Mouse (Mus musculus): ENCODE measurements at regions not wholly inside any gene's neighbourhood (a gene's known extent, or its start where the extent isn't known, plus 50 kb on each side); places are given as distances from the start of the nearest gene placed in this dataset.
"Not testable (repeated sequence)": the region's sequence is repeated elsewhere in the genome, so short reads cannot be mapped to it uniquely, and the experiment has no call there.

DNA sequence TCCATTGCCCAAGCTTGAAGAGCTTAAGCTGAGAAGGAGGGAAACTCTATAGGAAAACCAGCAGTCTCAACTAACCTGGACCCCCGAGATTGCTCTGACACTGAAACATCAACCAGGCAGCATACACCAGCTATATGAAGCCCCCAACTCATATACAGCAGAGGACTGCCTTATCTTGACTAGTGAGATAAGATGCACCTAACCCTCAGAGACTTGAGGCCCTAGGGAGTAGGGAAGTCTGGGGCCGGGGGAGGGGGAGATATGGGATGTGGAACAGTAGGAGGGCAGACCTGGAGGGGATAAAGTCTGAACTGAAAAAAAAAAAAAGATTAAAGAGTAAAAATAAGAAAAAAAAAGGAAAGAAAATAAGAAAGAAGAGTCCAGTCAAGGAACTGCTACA is 540.5 kb upstream of the Pkdcc start:
- no peak for DNase-seq (ENCODE audit: low read depth, low spot score)

DNA sequence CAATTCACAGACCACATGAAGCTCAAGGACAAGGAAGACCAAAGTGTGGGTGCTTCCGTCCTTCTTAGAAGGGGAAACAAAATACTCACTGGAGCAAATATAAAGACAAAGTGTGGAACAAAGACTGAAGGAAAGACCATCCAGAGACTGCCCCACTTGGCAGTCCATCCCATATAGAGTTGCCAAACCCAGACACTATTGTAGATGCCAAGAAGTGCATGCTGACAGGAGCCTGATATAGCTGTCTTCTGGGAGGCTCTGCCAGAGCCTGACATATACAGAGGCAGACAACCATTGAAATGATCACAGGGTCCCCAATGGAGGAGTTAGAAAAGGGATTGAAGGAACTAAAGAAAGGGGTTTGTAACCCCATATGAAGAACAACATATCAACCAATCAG is 548.5 kb upstream of the Pkdcc start:
- DNase-seq (ENCODE audit: low read depth, low spot score) = not testable (repeated sequence)

DNA sequence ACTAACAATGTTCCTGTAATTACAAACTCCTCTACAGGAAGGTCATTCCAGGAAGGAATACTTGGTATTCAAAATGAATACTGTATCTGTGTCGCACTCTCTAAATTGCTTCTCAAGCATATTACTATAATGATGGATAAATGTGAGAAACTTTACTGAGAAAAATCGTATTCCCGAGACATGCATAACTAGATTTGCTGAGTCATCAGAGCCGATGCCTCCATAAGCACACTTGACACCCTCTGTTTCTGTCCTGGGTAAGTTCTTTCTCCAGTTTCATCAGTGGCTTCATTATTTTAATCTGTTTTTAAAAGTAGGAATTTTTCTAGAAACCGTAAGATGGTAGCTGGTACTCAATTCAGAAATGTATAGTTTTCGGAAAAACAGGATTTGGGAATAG is 550.7 kb upstream of the Pkdcc start:
- DNase-seq (ENCODE audit: low read depth, low spot score) = no peak

DNA sequence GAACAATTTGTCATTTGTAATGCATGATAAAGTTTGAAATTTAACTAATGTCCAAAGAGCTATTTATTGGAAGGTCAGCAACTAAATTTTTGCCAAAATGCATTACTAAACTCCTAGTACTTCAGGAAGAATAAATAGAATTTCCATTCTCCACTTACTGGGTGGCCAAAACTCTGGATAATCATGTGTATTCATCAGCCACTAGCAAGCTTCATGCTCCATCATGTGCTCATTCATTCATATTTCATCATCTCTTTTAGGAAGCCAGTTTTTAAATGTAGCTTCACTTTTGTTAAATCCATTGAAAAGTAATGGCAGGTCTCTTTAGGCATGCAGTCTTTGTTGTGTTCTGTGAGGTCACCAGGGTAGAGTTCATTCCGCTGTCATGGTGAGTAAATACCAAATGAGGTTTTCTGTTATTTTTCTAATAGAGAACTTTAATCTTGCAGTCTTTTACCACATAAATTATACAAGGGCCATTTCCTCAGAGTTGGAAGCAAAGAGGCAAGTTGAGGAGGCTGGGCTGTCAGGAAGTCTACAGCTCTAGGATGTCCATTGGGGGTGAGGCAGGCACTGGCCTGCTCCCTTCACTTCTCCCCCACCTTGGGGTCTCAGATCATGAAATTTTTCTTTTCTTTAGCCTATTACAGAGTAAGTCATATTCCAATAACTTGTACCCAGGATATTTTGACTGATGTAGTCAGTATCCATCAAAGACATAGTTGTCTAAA is 578.5 kb upstream of the Pkdcc start:
- DNase-seq (ENCODE audit: low read depth, low spot score) = no peak

DNA sequence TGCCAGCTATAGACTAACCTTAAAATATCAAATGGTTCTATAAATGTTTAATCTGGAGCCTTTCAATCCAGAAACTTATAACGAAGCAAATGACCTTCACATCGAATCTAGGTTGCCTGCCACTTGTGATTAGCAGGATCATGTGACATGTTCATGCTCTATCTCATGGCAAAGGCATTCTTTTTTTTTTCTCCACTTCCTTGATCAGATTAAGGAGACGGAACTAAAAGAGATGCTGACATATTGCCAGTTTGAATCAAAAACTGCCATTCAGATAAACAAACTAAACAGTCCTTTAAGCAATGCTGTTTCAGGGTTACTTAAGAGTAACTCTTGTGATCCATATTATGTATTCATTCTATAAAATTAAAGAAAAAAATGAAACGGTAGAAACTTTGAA is 579.2 kb upstream of the Pkdcc start:
- DNase-seq (ENCODE audit: low read depth, low spot score) = no peak

DNA sequence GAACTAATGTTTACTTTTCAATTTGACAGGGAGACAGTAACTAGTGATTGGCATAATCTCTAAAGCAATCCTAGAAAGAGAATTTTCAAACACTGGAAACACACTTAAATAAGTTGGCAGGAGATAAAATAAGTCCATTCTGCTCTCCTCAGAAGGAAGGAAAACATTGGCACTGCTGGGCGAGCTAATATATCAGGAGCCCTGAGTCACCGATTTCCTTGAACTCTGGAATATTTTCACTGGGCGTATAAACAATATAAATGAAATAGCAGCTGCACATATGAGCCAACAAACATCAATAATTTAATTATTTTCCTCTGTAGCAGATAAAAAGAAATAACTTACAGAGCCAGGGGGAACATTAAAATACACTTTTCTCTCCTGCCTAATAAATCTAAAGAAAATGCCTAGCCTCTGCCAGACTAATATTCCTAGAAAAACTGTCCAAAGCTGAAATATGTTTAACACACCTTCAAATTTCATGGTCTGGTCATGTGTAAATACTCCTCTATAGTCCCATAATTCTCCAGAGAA is 608.4 kb upstream of the Pkdcc start:
- no peak for DNase-seq (ENCODE audit: low read depth, low spot score)

DNA sequence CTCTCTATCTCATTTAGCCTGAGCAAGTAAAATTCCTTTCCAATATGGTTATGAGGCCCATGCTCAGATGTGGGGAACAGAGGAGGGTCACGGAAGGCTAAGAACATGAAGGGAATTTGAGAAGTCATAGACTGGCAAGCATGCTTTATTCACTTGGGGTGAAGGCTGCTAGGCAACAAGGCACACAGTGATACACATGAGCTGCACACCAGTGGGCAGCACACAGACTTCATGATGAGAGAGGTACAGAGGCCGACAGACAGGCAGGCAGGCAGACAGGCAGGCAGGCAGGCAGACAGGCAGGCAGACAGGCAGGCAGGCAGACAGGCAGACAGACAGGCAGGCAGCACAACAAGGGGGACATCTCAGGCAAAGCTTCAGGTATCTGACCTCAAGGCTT is 631.3 kb upstream of the Pkdcc start:
- no peak for DNase-seq (ENCODE audit: low read depth, low spot score)

DNA sequence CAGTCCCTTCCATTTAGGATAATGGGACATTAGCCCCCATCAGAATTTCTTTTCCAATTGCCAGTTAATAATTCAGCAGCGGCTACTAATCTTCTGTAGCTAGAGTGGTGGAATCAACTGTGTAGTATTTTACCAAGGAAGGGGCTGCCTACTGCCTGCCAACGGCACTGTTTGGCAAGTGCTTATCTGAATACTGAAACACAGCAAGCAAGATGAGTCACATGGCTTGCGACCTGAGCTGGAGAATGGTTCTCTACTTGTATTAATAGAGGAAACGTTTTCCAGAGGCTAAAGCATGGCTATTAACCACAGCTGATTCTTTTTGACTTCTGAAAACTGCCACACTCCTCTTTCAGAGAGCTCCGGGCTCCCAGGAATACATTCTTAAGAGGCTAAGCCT is 681.6 kb upstream of the Pkdcc start:
- DNase-seq (ENCODE audit: low read depth, low spot score) = no peak

DNA sequence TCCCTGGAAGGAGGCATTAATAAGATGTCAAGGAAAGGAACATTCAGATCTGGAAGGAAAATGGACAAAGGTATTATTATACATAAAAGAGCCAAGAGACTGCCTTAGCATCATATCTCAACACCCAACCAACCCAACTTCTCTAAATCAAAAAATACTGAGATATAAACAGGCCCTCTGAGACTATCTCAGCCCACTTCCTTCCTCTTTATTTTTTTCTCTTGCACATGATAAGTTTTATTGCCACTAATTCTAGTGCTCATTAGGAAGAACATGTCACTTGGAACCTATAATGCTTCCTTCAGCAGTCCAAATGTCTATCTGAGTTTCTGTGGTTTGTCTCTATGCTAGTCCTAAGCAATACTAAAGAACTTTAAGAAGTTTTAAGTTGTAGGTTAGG is 697.0 kb upstream of the Pkdcc start:
- no peak for DNase-seq (ENCODE audit: low read depth, low spot score)

DNA sequence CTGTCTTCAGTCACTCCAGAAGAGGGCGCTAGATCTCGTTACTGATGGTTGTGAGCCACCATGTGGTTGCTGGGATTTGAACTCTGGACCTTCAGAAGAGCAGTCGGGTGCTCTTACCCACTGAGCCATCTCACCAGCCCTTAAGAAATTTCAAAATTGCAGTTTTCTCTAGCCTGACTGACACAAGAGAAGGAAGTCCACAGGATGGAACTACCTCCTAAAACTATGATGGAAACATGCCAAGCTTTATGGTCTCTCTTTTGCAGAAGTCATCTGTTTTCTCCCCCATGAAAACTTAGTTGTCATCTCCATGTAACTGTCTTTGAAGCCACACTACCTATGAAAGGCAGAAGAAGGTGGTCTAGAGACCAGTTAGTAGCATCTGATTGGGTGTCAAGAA is 698.2 kb upstream of the Pkdcc start:
- no peak for DNase-seq (ENCODE audit: low read depth, low spot score)

DNA sequence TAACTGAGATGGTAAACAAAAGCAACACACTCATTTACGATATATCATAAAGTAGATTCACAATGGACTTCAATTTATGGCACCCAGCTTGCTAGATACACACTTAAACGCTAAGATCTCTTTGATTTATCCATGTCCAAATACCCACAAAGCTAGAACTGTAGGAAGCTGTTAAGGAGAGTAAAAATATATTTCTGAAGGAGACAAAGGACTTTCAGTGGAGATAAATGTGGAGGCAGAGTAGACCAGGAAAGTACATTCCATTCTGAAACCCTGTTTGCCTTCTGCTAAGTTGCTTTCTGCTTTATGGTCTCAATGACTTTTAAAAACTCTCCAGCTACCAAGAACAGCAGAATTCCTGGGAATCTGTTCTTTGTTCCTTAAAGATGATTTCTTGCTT is 701.3 kb upstream of the Pkdcc start:
- no peak for DNase-seq (ENCODE audit: low read depth, low spot score)

DNA sequence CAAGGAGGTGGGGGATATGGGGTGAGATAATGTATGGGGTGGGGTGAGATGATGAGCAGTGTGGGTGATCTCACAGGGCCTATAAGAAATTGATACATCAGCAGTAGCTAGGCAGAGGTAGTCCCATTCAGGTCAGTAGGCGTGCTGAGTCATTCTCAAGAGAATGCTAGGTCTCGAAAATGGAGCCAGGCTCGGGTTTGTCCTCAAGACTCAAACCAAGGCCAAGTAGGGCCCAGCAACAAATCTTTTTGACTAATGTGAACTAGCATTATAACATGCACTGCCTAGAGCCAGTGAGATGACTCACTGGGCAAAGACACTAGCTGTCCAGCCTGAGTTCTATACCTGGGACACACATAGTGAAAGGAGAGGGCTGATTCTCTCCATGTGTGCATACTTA is 710.8 kb upstream of the Pkdcc start:
- DNase-seq (ENCODE audit: low read depth, low spot score) = no peak

DNA sequence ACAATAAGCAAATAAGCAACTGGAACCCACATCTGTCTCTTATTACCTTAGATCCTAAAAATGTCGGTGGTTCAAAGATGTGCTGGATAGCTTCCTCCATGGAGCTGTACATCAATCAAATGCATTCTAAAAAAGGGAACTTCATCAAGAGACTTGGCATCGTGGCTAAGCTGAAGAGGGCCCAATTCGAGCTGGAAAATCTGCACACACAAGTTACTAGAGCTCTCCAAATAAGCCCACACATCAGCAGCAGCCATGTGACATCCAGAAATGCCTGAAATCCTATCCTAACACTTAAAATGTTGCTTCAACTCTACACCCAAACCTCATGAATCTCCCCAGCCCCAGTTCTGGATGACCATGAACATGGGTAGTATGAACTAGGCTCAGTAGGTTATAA is 729.5 kb upstream of the Pkdcc start:
- no peak for DNase-seq (ENCODE audit: low read depth, low spot score)

DNA sequence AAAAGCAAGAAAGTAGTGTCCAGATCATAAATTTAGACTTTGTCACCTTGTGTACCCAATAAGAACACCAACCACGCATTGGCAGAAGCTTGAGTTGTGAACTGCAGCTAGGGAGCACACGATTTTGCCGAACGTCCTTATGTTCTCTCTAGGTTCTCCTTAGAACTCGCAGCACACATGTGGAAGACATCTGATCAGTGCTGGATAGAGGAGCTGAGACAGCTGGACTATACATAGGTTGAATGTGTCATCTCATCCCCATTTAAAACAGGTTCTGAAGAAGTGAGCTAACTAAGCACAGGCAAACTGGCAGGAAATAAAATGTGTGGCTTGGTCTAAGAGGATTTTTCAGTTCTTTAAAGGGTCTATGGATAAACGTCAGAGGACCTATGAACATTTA is 730.5 kb upstream of the Pkdcc start:
- no peak for DNase-seq (ENCODE audit: low read depth, low spot score)

DNA sequence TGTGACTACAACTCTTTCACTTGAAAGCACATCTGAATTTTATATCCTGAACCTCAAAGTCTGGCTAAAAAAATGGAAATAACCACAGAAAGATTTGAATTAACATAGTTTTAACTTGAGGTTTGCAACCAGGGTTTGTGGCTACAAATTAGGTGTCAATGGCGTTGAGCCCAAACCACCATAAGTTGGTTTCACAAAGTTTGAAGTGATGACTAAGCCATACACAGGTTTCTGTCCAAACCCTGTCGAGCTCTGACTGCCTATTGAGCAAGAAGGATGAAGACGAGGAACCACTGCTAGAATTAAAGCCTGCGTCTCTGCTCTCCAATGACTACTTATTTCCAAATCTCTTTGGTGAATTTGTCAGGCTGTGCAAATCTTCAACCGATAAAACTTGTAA is 719.8 kb upstream of the Slc8a1 start:
- DNase-seq (ENCODE audit: low read depth, low spot score) = no peak

DNA sequence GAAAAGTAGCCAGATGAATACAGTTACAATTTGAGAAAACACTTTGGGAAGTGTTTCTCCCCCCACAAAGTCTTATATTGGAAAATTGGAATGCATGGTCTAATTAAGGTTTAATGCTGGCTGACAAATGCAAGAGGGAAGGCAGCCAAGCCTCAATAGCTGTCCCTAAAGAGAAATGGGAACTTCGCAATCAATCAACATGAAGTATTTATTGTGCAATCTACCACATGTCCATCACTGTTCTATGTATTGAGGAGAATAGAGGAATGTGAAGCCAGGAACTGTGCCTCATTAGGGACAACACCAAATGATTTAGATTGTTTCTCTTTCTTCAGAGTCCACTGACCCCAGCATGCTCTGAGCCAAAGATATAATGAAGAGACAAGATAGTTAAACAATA is 715.7 kb upstream of the Slc8a1 start:
- no peak for DNase-seq (ENCODE audit: low read depth, low spot score)

DNA sequence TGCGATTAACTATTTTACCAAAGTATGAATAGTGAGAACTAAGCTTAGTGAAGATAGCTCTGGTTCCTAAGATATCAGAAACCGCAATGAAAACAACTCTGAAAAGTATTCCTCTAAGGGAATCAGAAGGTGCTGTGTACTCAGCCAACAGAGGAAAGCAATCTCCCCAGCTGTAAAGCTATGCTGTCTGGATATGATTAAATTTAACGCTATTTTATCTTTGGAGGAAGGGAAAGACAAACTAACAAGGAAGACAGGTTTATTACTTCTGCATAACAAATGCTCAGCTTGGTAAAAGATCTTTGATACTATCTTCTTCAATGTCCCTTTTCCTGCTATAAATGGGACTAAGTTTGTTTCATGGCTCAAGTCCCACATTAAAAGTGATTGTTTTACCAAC is 700.9 kb upstream of the Slc8a1 start:
- no peak for DNase-seq (ENCODE audit: low read depth, low spot score)

DNA sequence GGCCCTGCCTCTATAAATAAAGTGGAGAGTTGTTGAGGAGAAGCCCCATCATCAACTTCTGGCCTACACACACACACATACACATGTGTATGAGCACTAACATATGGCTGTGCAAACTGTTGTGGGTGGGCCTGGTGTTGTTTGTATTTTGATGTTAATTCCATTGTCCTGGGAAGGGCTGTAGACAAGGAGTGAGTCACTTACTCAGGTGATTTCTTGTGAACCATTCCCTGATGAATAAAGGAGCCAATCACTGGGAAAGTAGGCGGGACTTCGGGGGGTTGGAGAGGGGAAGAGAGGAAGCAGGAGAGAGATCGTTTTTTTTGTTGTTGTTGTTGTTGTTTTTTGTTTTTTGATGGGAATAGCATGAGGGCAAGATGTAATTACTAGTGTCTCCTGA is 699.0 kb upstream of the Slc8a1 start:
- DNase-seq (ENCODE audit: low read depth, low spot score) = no peak

DNA sequence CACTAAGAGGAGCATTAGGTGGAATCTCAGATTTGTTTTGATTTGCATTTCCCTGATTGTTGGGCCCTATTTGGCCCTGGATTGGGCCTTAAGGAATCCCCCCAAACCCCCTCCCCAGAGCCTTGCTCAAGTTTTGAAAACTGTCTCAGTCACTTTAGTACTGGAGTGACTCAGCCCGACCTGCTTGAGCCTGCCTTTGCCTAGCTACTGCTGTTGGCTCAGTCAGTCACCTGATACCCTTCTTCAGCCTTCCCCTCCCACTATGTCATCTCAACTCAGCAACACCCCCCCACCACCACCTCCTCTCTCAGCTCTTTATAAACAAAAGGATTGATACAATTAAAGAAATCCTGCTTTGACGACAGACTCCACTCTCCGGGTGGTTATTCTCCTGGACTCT is 694.5 kb upstream of the Slc8a1 start:
- DNase-seq (ENCODE audit: low read depth, low spot score) = no peak

DNA sequence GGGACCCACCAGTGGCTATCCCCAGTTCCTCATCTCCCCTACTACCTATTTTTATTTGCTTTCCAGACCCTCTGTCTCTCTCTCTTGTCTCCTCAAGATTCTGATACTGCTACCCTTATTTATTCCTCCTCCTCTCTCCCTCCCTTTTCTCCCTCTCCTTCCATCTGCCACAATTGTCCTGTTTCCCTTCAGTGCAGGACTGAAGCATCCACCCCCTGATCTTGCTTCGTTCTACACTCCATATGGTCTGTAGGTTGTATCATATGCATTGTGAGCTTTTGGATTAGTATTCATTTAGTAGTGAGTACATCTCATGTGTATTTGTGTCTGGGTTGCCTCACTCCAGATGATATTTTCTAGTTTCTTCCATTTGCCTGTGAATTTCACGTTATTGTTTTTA is 670.1 kb upstream of the Slc8a1 start:
- no peak for DNase-seq (ENCODE audit: low read depth, low spot score)

DNA sequence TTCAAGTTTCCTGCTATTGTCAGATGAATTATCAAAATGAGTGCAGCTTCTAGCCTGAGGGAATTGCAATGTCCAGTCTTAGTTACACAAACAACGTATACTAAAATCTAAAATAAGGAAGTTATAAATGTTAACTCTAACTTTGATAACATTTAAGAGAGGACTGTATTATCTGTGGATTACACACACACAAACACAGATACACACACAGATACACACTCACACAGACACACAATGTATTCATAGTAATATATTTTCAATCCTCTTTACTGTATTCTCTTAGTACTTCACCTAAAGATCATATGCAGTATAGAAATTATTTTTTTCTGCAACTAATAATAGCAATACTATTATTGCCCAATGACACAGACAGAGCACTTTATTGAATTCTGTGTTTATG is 661.2 kb upstream of the Slc8a1 start:
- no peak for DNase-seq (ENCODE audit: low read depth, low spot score)

DNA sequence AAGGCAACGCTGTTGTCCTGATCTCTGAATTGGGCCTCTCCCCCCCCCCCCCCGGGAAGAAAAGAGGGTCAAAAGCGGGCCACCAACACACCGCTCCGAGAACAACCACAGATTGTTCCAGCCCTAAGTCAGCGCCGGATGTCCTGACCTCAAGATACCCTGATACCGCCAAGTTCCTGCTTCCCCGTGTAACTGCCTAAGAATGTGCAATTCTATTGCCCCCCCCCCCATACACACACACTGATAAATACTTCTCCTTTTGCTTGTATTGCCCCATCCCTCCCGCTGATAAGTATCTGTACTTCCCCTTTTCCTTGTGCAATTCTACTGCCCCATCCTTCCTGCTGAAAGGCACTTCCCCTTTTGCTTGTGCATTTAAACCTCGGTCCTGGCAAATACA is 641.2 kb upstream of the Slc8a1 start:
- DNase-seq (ENCODE audit: low read depth, low spot score) = not testable (repeated sequence)

DNA sequence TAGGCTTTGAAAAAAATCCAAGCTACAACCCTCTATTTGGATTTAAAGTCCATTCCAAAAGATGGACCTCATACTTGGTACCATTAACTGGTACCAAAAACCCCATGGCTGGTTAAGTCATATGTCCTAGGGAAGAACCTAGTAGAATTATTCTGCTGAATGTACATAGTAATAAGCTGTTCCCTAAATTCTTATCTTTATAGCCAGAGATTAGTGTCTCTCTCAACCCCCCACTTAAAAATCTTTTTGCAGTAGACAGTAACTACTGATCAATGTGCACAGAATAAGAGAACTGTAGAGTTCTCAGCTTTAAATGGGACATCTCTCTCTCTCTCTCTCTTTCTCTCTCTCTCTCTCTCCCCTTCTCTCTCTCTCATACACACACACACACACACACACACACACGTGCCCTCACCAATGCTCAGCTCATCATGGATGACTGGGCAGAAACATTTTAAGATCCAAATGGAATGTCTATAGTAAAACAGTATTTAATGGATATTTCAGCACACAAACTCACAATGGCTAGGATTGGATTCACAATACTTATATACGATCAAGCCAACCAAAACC is 640.2 kb upstream of the Slc8a1 start:
- no peak for DNase-seq (ENCODE audit: low read depth, low spot score)

DNA sequence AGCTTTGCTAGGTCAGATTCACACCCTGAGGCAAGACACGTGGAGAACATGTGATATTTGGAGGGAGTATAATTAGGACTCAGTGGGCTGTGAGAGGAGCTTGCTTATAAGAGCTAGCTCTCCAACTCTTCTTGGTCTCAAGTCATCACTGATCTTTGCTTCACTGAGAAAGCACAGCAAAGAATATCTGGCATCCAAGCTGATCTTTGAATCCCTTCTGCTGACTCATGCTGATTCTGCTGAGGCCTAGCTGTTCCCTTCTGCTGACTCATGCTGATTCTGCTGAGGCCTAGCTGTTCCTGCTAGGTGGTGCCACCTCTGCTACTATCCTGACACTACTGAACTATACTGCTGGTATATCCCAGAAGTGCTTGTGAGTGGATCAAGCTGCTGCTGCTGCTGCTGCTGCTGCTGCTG is 639.0 kb upstream of the Slc8a1 start:
- no peak for DNase-seq (ENCODE audit: low read depth, low spot score)

All from embryo, embryonic 11.5 days (tissue).